Mouse (Mus musculus): ENCODE data around the gene Slc26a9. TPM values are rescaled to one million over a fixed set of nuclear protein-coding genes. Genes with fewer than 3 reads are reported as not detected.

The Slc26a9 gene
- polyA plus RNA-seq, 1 experiment from 2014 or later, result not detected

- Histone ChIP-seq H3K9me3 (replicated peaks) (no peaks in the 10 kb centered on the region), H3K27ac (replicated peaks) (no peak overlapping the region), H3K27me3 (ENCODE audit: low read depth, poor library complexity, severe bottlenecking) (no peaks in the 10 kb centered on the region), H3K36me3 (no peaks in the 10 kb centered on the region), H3K4me1 (peaks cover 3% of the 10 kb centered on the region; the same call in 1 of the 2 replicates), H3K4me3 (no peak overlapping the region)
- no peak for DNase-seq (ENCODE audit: low spot score)
- 90% methylated on average over 9 of the region's 9 CpGs for WGBS
Measured at GRCm38 (mm10) chr1:131739481-131740160, 4.2 kb upstream of the Slc26a9 start.

DNA sequence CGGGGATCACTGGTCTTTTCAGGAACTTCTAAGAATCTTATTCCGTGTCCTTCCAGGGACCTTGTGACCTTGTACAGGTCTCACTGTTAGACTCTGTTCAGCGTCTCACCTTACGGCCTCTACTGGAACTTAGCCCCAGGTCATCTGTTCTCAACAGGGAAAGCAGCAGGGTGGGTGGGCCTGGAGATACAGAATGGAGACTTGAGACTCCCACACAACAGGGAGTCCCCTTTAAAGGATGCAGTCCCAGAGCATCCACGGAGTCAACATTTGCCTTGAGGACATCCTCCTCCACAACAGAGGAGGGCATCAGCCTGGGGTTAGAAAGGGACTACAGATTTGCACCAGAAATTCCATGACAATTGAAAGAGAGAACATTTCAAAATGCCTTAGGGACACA is 1.6 kb downstream of the Slc26a9 start:
- H3K4me3 ChIP-seq, result no peak overlapping the region
- DNase-seq (ENCODE audit: low spot score), result no peak
- WGBS, result 55% methylated on average over 5 of the region's 5 CpGs
- H3K27ac ChIP-seq (replicated peaks), result no peak overlapping the region
- no peaks in the 10 kb centered on the region for H3K27me3 ChIP-seq (ENCODE audit: low read depth, poor library complexity, severe bottlenecking)
- H3K9me3 ChIP-seq (replicated peaks), result no peaks in the 10 kb centered on the region
- H3K36me3 ChIP-seq, result no peaks in the 10 kb centered on the region
- H3K4me1 ChIP-seq, result peaks cover 19% of the 10 kb centered on the region

DNA sequence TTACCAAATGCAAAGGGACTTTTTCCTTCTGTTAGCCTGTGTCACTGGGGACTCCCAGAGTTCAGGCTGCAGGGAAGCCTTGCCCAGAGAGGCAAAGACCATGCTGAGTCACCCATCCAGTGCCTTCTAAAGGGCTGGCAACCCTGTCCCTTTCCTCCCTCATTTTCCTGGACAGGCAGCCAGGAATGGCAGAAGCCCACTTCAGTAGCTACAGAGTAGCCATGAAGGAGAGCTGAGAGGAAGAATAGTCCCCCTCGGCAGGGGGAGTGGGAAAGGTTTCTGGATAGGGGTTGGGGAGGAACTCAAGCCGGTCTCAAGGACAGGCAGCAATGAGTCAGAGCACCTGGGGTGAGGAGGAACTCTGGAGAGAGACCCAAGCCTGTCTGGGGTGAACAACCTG is 3.9 kb downstream of the Slc26a9 start:
- Histone ChIP-seq H3K4me3 (no peak overlapping the region), H3K27me3 (ENCODE audit: low read depth, poor library complexity, severe bottlenecking) (0 out of 2 replicates have a peak, but pooled peaks cover 6% of the 10 kb centered on the region), H3K36me3 (no peaks in the 10 kb centered on the region), H3K9me3 (replicated peaks) (no peaks in the 10 kb centered on the region), H3K27ac (replicated peaks) (peak overlapping the region; percentile 69; the same call in 1 of the 2 replicates), H3K4me1 (peaks cover 19% of the 10 kb centered on the region)
- DNase-seq (ENCODE audit: low spot score), result no peak
- 56% methylated on average over 2 of the region's 2 CpGs for WGBS

GRCm38 (mm10) chr1:131748636-131749035 is 4.8 kb downstream of the Slc26a9 start:
- Histone ChIP-seq H3K4me1 (peaks cover 16% of the 10 kb centered on the region), H3K9me3 (replicated peaks) (no peaks in the 10 kb centered on the region), H3K4me3 (no peak overlapping the region), H3K27me3 (ENCODE audit: low read depth, poor library complexity, severe bottlenecking) (0 out of 2 replicates have a peak, but pooled peaks cover 6% of the 10 kb centered on the region), H3K27ac (replicated peaks) (no peak overlapping the region), H3K36me3 (no peaks in the 10 kb centered on the region)
- no peak for DNase-seq (ENCODE audit: low spot score)
- 83% methylated on average over 2 of the region's 2 CpGs for WGBS

GRCm38 (mm10) chr1:131749706-131750545 is 6.1 kb downstream of the Slc26a9 start:
- H3K27ac ChIP-seq (replicated peaks), result no peak overlapping the region
- 0 out of 2 replicates have a peak, but pooled peaks cover 6% of the 10 kb centered on the region for H3K27me3 ChIP-seq (ENCODE audit: low read depth, poor library complexity, severe bottlenecking)
- no peak for DNase-seq (ENCODE audit: low spot score)
- H3K4me3 ChIP-seq, result no peak overlapping the region
- H3K4me1 ChIP-seq, result peaks cover 15% of the 10 kb centered on the region
- WGBS, result 80% methylated on average over 15 of the region's 15 CpGs
- no peaks in the 10 kb centered on the region for H3K9me3 ChIP-seq (replicated peaks)
- no peaks in the 10 kb centered on the region for H3K36me3 ChIP-seq

DNA sequence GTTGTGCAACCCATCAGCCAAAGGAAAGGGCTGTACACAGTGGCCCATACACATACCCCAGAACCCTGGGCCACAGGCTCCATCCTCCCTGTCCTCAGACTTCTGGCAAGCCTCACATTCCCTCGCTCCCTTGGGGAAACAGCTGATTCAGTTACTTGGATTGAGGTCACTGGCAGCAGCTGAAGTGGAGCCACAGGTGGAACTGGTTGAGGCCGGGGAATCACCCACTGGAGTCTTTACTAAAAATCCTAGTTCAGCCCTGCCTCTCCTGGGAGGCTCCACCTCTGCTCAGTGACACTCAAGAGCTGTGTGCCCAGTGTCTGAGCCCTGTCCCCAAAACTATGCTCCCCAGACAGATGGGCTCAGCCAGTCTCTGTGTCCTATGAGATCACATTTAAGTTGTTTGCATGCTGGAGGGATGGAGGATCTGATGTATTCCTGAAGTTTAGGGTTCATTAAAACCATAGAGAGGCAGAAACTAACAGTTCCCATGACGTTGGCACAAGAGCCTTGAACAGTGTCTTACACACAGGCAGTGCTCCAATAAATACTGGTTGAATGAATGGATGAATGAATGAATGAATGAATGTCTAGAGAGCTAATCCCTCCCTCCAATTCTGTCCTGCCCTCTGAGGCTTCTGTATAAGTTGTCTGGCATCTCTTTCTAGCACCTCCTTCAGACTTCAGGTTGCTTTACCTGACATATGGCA is 7.5 kb downstream of the Slc26a9 start:
- Histone ChIP-seq H3K4me1 (peaks cover 14% of the 10 kb centered on the region), H3K4me3 (no peak overlapping the region), H3K27ac (replicated peaks) (no peak overlapping the region), H3K36me3 (no peaks in the 10 kb centered on the region), H3K27me3 (ENCODE audit: low read depth, poor library complexity, severe bottlenecking) (0 out of 2 replicates have a peak, but pooled peaks cover 6% of the 10 kb centered on the region), H3K9me3 (replicated peaks) (no peaks in the 10 kb centered on the region)
- 75% methylated on average over 3 of the region's 3 CpGs for WGBS
- DNase-seq (ENCODE audit: low spot score), result no peak

- no peaks in the 10 kb centered on the region for H3K9me3 ChIP-seq (replicated peaks)
- H3K36me3 ChIP-seq, result no peaks in the 10 kb centered on the region
- H3K4me3 ChIP-seq, result no peak overlapping the region
- 88% methylated on average over 10 of the region's 10 CpGs for WGBS
- H3K27me3 ChIP-seq (ENCODE audit: low read depth, poor library complexity, severe bottlenecking), result 0 out of 2 replicates have a peak, but pooled peaks cover 6% of the 10 kb centered on the region
- DNase-seq (ENCODE audit: low spot score), result no peak
- H3K4me1 ChIP-seq, result peaks cover 9% of the 10 kb centered on the region
- no peak overlapping the region for H3K27ac ChIP-seq (replicated peaks)
Measured at GRCm38 (mm10) chr1:131751891-131752311, 8.1 kb downstream of the Slc26a9 start.

DNA sequence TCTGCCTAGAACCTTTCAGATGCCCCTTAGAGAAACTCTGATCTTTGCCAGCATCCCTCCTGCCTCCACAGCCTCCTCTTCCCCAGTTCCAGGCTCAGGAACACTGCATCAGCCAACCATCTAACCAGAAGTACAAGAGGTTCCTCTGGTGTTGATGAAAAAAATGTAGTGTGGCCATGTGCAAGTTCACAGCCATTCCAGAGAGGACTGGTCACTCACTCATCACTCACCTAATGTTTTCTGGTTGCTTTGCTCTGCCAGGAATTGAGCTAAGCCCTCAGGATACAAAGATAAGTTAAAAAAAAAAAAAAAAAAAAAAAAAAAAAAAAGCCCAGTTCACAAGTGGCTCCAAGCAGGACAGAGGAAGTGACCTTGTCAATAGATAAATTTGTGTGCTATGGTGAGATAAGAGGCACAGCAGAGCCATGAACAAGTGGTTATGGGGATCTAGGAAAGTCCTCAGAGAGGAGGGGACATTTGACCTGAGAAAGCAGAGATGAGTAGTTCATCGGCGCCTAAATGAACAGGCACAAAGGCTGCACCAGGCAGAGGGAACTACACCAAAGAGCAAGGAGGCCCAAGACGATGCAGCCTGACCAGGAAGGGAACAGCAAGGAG is 10.5 kb downstream of the Slc26a9 start:
- DNase-seq (ENCODE audit: low spot score), result no peak
- 87% methylated on average over 3 of the region's 3 CpGs for WGBS
- no peak overlapping the region for H3K27ac ChIP-seq (replicated peaks)
- peaks cover 8% of the 10 kb centered on the region for H3K4me1 ChIP-seq
- H3K36me3 ChIP-seq, result no peaks in the 10 kb centered on the region
- 0 out of 2 replicates have a peak, but pooled peaks cover 6% of the 10 kb centered on the region for H3K27me3 ChIP-seq (ENCODE audit: low read depth, poor library complexity, severe bottlenecking)
- H3K9me3 ChIP-seq (replicated peaks), result no peaks in the 10 kb centered on the region
- H3K4me3 ChIP-seq, result no peak overlapping the region

- 95% methylated on average over 4 of the region's 4 CpGs for WGBS
- DNase-seq (ENCODE audit: low spot score), result no peak
Measured at GRCm38 (mm10) chr1:131754916-131755315, 11.1 kb downstream of the Slc26a9 start.

DNA sequence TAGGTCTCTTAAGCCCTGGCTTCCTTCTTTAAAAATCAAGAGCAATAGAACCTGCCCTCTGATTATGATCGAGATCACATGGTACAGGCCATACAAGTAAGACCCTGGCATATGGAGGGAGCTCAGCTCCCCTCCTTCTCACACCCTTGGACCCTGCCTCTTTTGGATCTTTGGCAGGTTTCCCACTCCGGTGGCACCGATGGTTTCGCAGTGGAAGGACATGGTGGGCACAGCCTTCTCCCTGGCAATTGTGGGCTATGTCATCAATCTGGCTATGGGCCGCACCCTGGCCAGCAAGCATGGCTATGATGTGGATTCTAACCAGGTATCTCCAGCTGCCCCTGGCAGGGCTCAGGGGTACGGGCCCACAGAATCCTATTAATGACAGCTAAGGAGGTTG is 13.4 kb downstream of the Slc26a9 start:
- no peak for DNase-seq (ENCODE audit: low spot score)
- peaks cover 21% of the 10 kb centered on the region for H3K4me1 ChIP-seq
- WGBS, result 94% methylated on average over 6 of the region's 6 CpGs
- no peak overlapping the region for H3K27ac ChIP-seq (replicated peaks)
- H3K9me3 ChIP-seq (replicated peaks), result no peaks in the 10 kb centered on the region
- H3K4me3 ChIP-seq, result no peak overlapping the region
- H3K27me3 ChIP-seq (ENCODE audit: low read depth, poor library complexity, severe bottlenecking), result no peaks in the 10 kb centered on the region
- H3K36me3 ChIP-seq, result no peaks in the 10 kb centered on the region

More at GRCm38 (mm10) chr1:131754916-131755315, 11.1 kb downstream of the Slc26a9 start:
- Histone ChIP-seq H3K27ac (replicated peaks) (no peak overlapping the region), H3K27me3 (ENCODE audit: low read depth, poor library complexity, severe bottlenecking) (0 out of 2 replicates have a peak, but pooled peaks cover 6% of the 10 kb centered on the region), H3K9me3 (replicated peaks) (no peaks in the 10 kb centered on the region), H3K4me3 (no peak overlapping the region), H3K36me3 (no peaks in the 10 kb centered on the region), H3K4me1 (peaks cover 14% of the 10 kb centered on the region)

GRCm38 (mm10) chr1:131758796-131759195 is 15.0 kb downstream of the Slc26a9 start:
- DNase-seq (ENCODE audit: low spot score), result no peak
- H3K4me1 ChIP-seq, result peaks cover 21% of the 10 kb centered on the region
- no peaks in the 10 kb centered on the region for H3K36me3 ChIP-seq
- peak overlapping the region; percentile 43 for H3K27ac ChIP-seq (replicated peaks)
- 73% methylated on average over 7 of the region's 7 CpGs for WGBS
- no peaks in the 10 kb centered on the region for H3K9me3 ChIP-seq (replicated peaks)
- no peak overlapping the region for H3K4me3 ChIP-seq
- no peaks in the 10 kb centered on the region for H3K27me3 ChIP-seq (ENCODE audit: low read depth, poor library complexity, severe bottlenecking)
